Mouse (Mus musculus) limb, embryonic 14.5 days (tissue): ENCODE data around the gene Pih1d1. TPM values are rescaled to one million over a fixed set of nuclear protein-coding genes. Genes with fewer than 3 reads are reported as not detected.
"Not testable (repeated sequence)": the region's sequence is repeated elsewhere in the genome, so short reads cannot be mapped to it uniquely, and the experiment has no call there.

Experiments
- ATAC-seq: fragments of 200-750 bp; cut with Nextera tagmentation; 2 replicates; pipeline ENCODE4 v1.8.0; 2017; ENCODE audit warnings: low read depth, moderate number of reproducible peaks, moderate TSS enrichment; ENCODE audit not compliant: low FRiP score
- DNase-seq: peaks from one replicate; pipeline ENCODE4 v3.0.0-alpha.2; 2015; ENCODE audit warnings: low spot score
- H3K27ac ChIP-seq: fragments of 300-500 bp; sonication (generic); replicated peaks from 2 replicates; pipeline ENCODE4 v1.5.1; 2014; ENCODE audit warnings: low read depth, mild to moderate bottlenecking, low read length, moderate library complexity, mixed read lengths
- H3K27me3 ChIP-seq: fragments of 300-500 bp; sonication (generic); 2 replicates; pipeline ENCODE4 v1.6.1; 2014; ENCODE audit warnings: low read length, mixed read lengths; ENCODE audit not compliant: control insufficient read depth, insufficient read depth
- H3K36me3 ChIP-seq: fragments of 300-500 bp; sonication (generic); 2 replicates; pipeline ENCODE4 v1.6.1; 2014; ENCODE audit warnings: mild to moderate bottlenecking, low read length, moderate library complexity, mixed read lengths; ENCODE audit not compliant: control insufficient read depth, insufficient read depth
- H3K4me1 ChIP-seq: fragments of 300-500 bp; sonication (generic); 2 replicates; pipeline ENCODE4 v1.6.1; 2014; ENCODE audit warnings: antibody characterized with exemption, low read length, mixed read lengths; ENCODE audit not compliant: control insufficient read depth, insufficient read depth
- H3K4me2 ChIP-seq: fragments of 300-500 bp; sonication (generic); replicated peaks from 2 replicates; pipeline ENCODE4 v1.6.1; 2014; ENCODE audit warnings: low read depth, mild to moderate bottlenecking, low read length, moderate library complexity; ENCODE audit not compliant: severe bottlenecking
- H3K4me3 ChIP-seq: fragments of 300-500 bp; sonication (generic); replicated peaks from 2 replicates; pipeline ENCODE4 v1.5.1; 2014; ENCODE audit warnings: low read length
- H3K9ac ChIP-seq: fragments of 300-500 bp; sonication (generic); 2 replicates; pipeline ENCODE4 v1.6.1; 2014; ENCODE audit warnings: mild to moderate bottlenecking, low read depth, low read length, moderate library complexity; ENCODE audit not compliant: severe bottlenecking
- H3K9me3 ChIP-seq: fragments of 300-500 bp; sonication (generic); 2 replicates; pipeline ENCODE4 v1.6.1; 2016; ENCODE audit warnings: low read length; ENCODE audit not compliant: control insufficient read depth
- POLR2A ChIP-seq: fragments of 200-500 bp; IDR thresholded peaks from 2 replicates; pipeline ENCODE4 v1.8.0; 2012; ENCODE audit warnings: inconsistent platforms, mild to moderate bottlenecking, moderate library complexity, borderline replicate concordance; ENCODE audit not compliant: insufficient read depth, insufficient read length; ENCODE audit errors: extremely low read depth
- WGBS: fragments of 180-500 bp; shearing (Covaris S2); extraction: QIAGEN DNeasy Blood & Tissue Kit; methylation state at CpG from one replicate; pipeline ENCODE4 v1.1.7; 2014; 5-methylcytosine and 5-hydroxymethylcytosine counted together
- polyA plus RNA-seq, 2 experiments: library from polyadenylated mRNA; depleted of rRNA in 1 of 2; stranded (reverse) in 1 of 2; unstranded in 1 of 2; fragments of >200 nt; fragmentation: Nextera tagmentation in 1 of 2; extraction: Ambion mirVana in 1 of 2; gene quantifications; 2 replicates each; pipeline versions ENCODE4 v1.2.1 to v1.2.3; 2012 to 2014

Gene Pih1d1
- polyA plus RNA-seq, 2 experiments: 86.4 to 115 TPM

GRCm38 (mm10) chr7:45149545-45149944 lies 4.6 kb upstream of the Pih1d1 start:
- TF ChIP-seq POLR2A: no peak
- H3K4me3 ChIP-seq: no peak overlapping the region
- H3K4me1 ChIP-seq: peaks cover 5% of the 10 kb centered on the region; the same call in 1 of the 2 replicates
- no peak overlapping the region for H3K27ac ChIP-seq
- DNase-seq: no peak
- 83% methylated on average over 6 of the region's 6 CpGs for WGBS
- no peaks in the 10 kb centered on the region for H3K9me3 ChIP-seq
- peaks cover 44% of the 10 kb centered on the region for H3K36me3 ChIP-seq
- no peak overlapping the region for H3K4me2 ChIP-seq
- no peak overlapping the region for H3K9ac ChIP-seq
- ATAC-seq: no peak
- H3K27me3 ChIP-seq: no peaks in the 10 kb centered on the region

DNA sequence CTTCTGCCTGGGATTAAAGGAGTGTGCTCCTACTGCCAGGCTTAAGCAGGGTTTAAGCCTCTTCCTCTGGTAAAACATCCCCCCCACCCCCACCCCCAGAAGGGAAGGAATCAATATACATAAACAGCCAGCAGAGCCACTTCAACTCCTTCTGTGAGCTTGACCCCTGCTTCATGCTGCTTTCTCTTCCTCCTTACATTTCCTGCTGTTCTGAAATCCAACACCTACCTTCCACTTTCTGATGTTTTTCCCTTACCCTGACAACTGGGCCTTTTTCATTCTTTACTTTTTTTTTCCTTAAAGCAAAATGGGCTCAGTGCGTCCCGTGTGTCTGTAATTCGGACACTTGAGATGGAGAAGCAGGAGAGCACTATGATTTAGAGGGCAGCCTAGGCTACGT lies 3.8 kb upstream of the Pih1d1 start:
- no peak overlapping the region for H3K9ac ChIP-seq
- no peak overlapping the region for H3K27ac ChIP-seq
- H3K9me3 ChIP-seq: no peaks in the 10 kb centered on the region
- H3K27me3 ChIP-seq: no peaks in the 10 kb centered on the region
- H3K4me3 ChIP-seq: no peak overlapping the region
- no peak for ATAC-seq
- H3K36me3 ChIP-seq: peaks cover 36% of the 10 kb centered on the region
- DNase-seq: no peak
- TF ChIP-seq POLR2A: no peak
- WGBS: 47% methylated on average over 4 of the region's 4 CpGs
- H3K4me2 ChIP-seq: no peak overlapping the region
- peaks cover 5% of the 10 kb centered on the region for H3K4me1 ChIP-seq

DNA sequence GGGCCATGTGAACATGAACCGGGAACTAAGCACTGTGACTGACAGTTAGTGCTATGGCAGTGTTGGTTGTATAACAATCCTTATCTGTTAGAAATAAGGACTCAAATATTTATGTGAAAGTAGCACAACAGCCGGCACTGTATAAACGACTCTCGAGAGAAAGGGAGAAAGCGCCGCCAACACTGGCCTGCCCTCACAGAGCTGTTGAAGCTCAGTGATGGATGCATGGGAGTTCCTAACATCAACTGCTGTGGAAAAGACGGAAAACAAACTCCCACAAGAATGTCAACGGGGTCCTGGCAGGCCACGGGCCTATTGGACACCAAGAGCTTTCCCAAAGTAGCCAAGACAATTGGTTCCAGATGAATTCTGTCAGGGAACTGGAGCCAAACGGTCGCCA lies 2.8 kb upstream of the Pih1d1 start:
- no peak overlapping the region for H3K4me2 ChIP-seq
- H3K4me1 ChIP-seq: peaks cover 5% of the 10 kb centered on the region
- H3K9ac ChIP-seq: 0 out of 2 replicates have a peak overlapping the region, but pooled peaks have one; percentile 9
- no peaks in the 10 kb centered on the region for H3K27me3 ChIP-seq
- DNase-seq (no peak), ATAC-seq (no peak)
- no peak overlapping the region for H3K27ac ChIP-seq
- WGBS: 31% methylated on average over 11 of the region's 11 CpGs
- H3K9me3 ChIP-seq: no peaks in the 10 kb centered on the region
- no peak for TF ChIP-seq POLR2A
- H3K36me3 ChIP-seq: peaks cover 27% of the 10 kb centered on the region
- no peak overlapping the region for H3K4me3 ChIP-seq

DNA sequence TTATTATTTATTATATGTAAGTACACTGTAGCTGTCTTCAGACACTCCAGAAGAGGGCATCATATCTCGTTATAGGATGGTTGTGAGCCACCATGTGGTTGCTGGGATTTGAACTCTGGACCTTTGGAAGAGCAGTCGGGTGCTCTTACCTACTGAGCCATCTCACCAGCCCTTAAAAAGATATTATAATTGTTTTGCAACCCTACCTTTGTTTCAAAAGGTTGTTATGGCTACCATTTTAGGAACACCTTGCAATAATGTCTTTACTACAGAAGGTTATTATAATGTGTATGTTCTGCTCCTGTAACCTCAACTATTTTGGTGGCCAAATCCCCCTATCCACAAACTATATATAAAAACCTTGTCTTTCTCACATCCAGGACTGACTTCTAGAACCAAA lies 1.1 kb upstream of the Pih1d1 start:
- peak overlapping the region; percentile 61; the same call in 1 of the 2 replicates for H3K4me2 ChIP-seq
- H3K9ac ChIP-seq: not testable (repeated sequence)

GRCm38 (mm10) chr7:45153586-45153985 lies 517 bp upstream of the Pih1d1 start:
- DNase-seq (no peak), ATAC-seq (no peak)
- H3K36me3 ChIP-seq: peaks cover 14% of the 10 kb centered on the region; the same call in 1 of the 2 replicates
- H3K27ac ChIP-seq: peak overlapping the region; percentile 95
- peak overlapping the region; percentile 69 for H3K4me3 ChIP-seq
- 7% methylated on average over 5 of the region's 5 CpGs for WGBS
- H3K4me2 ChIP-seq: peak overlapping the region; percentile 61
- peaks cover 5% of the 10 kb centered on the region for H3K4me1 ChIP-seq
- TF ChIP-seq POLR2A: no peak
- H3K27me3 ChIP-seq: no peaks in the 10 kb centered on the region
- no peaks in the 10 kb centered on the region for H3K9me3 ChIP-seq
- H3K9ac ChIP-seq: peak overlapping the region; percentile 78

More for the DNA sequence above, 1.1 kb upstream of the Pih1d1 start:
- not testable (repeated sequence) for DNase-seq, H3K9me3 ChIP-seq, ATAC-seq, H3K4me1 ChIP-seq, H3K4me3 ChIP-seq, H3K27me3 ChIP-seq
- 87% methylated on average over 2 of the region's 2 CpGs for WGBS
- H3K27ac ChIP-seq: 0 out of 2 replicates have a peak overlapping the region, but pooled peaks have one; percentile 95
- H3K36me3 ChIP-seq: peaks cover 14% of the 10 kb centered on the region; the same call in 1 of the 2 replicates
